25 mouse cellular contexts compared by ENCODE assay signal in genomic region chr16:3828021-3828420, GRCm38 (mm10). TPM values are rescaled to one million over a fixed set of nuclear protein-coding genes. Genes with fewer than 3 reads are reported as not detected.
"Had no signal": no experiment of that assay in that cellular context is flagged by ENCODE, and none has a peak within 500 bp of the region (broad histone marks: within the 10 kb centered on the region; RNA-seq: fewer than 3 reads in every experiment).

No protein-coding gene starts in this region.

- H3K27me3 ChIP-seq: midbrain, embryonic 12.5 days; neural tube, embryonic 13.5 days; neural tube, embryonic 15.5 days had no signal

- H3K27ac ChIP-seq: midbrain, embryonic 10.5 days; midbrain, embryonic 12.5 days; neural tube, embryonic 13.5 days; neural tube, embryonic 15.5 days had no signal

- H3K9me3 ChIP-seq: midbrain, embryonic 10.5 days; midbrain, embryonic 12.5 days; neural tube, embryonic 13.5 days; neural tube, embryonic 15.5 days had no signal

- ATAC-seq: midbrain, embryonic 16.5 days had no signal

- H3K4me3 ChIP-seq: midbrain, embryonic 10.5 days; midbrain, embryonic 12.5 days; myocyte; neural tube, embryonic 13.5 days; neural tube, embryonic 15.5 days had no signal

- H3K36me3 ChIP-seq: midbrain, embryonic 10.5 days; midbrain, embryonic 12.5 days; neural tube, embryonic 13.5 days; neural tube, embryonic 15.5 days had no signal

- H3K4me1 ChIP-seq: midbrain, embryonic 12.5 days; neural tube, embryonic 13.5 days; neural tube, embryonic 15.5 days had no signal

- H3K9ac ChIP-seq: lung, embryonic 14.5 days; midbrain, embryonic 12.5 days; neural tube, embryonic 13.5 days; neural tube, embryonic 15.5 days had no signal

- DNase-seq: lung, adult 18-20 months; lung, embryonic 14.5 days; lung, postnatal 10 days; lung, postnatal 4 days; midbrain, embryonic 14.5 days; retina, postnatal 1 day; right cerebral cortex, adult 18-20 months; right cerebral cortex, postnatal 25 days; right cerebral cortex, postnatal 4 days; spleen, adult 18-20 months; thymus, adult 2 months; thymus, postnatal 25 days; thymus, postnatal 4 days had no signal

- H3K4me2 ChIP-seq: lung, embryonic 14.5 days; midbrain, embryonic 12.5 days; neural tube, embryonic 13.5 days; neural tube, embryonic 15.5 days had no signal

RNA-seq across cellular contexts. Expression of gene Olfr15, which starts 2.7 kb away (rescaled TPM):
- polyA plus RNA-seq: lung, embryonic 14.5 days; lung, embryonic 16.5 days; midbrain, embryonic 10.5 days; midbrain, embryonic 12.5 days; midbrain, embryonic 14.5 days; midbrain, embryonic 16.5 days; myocyte; neural tube, embryonic 11.5 days; neural tube, embryonic 13.5 days; neural tube, embryonic 15.5 days; small intestine, adult 2 months; stomach, embryonic 14.5 days; stomach, embryonic 16.5 days; thymus, adult 2 months; urinary bladder, adult 2 months had no signal

RNA-seq across cellular contexts. Expression of gene Gm20695, which starts 56.4 kb away (rescaled TPM):
- polyA plus RNA-seq: neural tube, embryonic 11.5 days; small intestine, adult 2 months; thymus, adult 2 months had no signal
